In genomic region chr15:79038853-79039252, GRCm38 (mm10) we compare ENCODE assay signal across 8 mouse cellular contexts. TPM values are rescaled to one million over a fixed set of nuclear protein-coding genes. Genes with fewer than 3 reads are reported as not detected.
DNase-seq lines count a peak whose midpoint lies in the region; ATAC-seq and TF ChIP-seq lines count a peak whose summit lies in the region.

No protein-coding gene starts in this region.

- peak; percentile 87 for ATAC-seq in common myeloid progenitor, adult 5-6 weeks (replicated peaks; ENCODE audit: low read depth, poor library complexity, severe bottlenecking)
- peak; percentile 69 for ATAC-seq in kidney, embryonic 16.5 days (ENCODE audit: low FRiP score, low TSS enrichment)
- ATAC-seq in liver, postnatal 0 days, result peak; percentile 93

- no peak overlapping the region for H3K4me2 ChIP-seq in kidney, embryonic 16.5 days (replicated peaks; ENCODE audit: low read depth, low read length)
- no peak overlapping the region for H3K4me2 ChIP-seq in liver, postnatal 0 days (ENCODE audit: low read depth, low read length)

- H3K27ac ChIP-seq in heart, embryonic 10.5 days, result no peak overlapping the region
- H3K27ac ChIP-seq in kidney, embryonic 16.5 days (ENCODE audit: low read length), result no peak overlapping the region
- H3K27ac ChIP-seq in liver, postnatal 0 days (ENCODE audit: low read depth), result no peak overlapping the region

- DNase-seq in A20 (ENCODE audit: low read depth, low spot score) (peak; percentile 93), R1 (ENCODE audit: low read depth, low spot score) (peak; percentile 59)
- peak; percentile 94 for DNase-seq in heart, embryonic 10.5 days (ENCODE audit: low spot score)
- DNase-seq in liver, postnatal 0 days, result peak; percentile 94
- peak; percentile 63 for DNase-seq in ovary, postnatal 14 days (ENCODE audit: low spot score)
- peak; percentile 92 for DNase-seq in thymus, postnatal 25 days

- TF ChIP-seq CTCF in liver, postnatal 0 days (IDR thresholded peaks at IDR 0.05; ENCODE audit: low read depth), result peak; percentile 99

- 13% methylated on average over 7 of the region's 7 CpGs for WGBS in heart, embryonic 10.5 days
- WGBS in kidney, embryonic 16.5 days, result 11% methylated on average over 7 of the region's 7 CpGs
- WGBS in liver, postnatal 0 days (ENCODE audit: insufficient replicate concordance), result 14% methylated on average over 7 of the region's 7 CpGs

- no peak overlapping the region for H3K9ac ChIP-seq in kidney, embryonic 16.5 days (replicated peaks; ENCODE audit: low read length)
- H3K9ac ChIP-seq in liver, postnatal 0 days (replicated peaks), result no peak overlapping the region

- H3K36me3 ChIP-seq in heart, embryonic 10.5 days, result peaks cover 16% of the 10 kb centered on the region
- peaks cover 15% of the 10 kb centered on the region for H3K36me3 ChIP-seq in kidney, embryonic 16.5 days (ENCODE audit: insufficient read depth, low read length)
- H3K36me3 ChIP-seq in liver, postnatal 0 days (replicated peaks; ENCODE audit: insufficient read depth, low read length), result no peaks in the 10 kb centered on the region; the same call in 1 of the 2 replicates

- no peaks in the 10 kb centered on the region for H3K9me3 ChIP-seq in heart, embryonic 10.5 days
- no peaks in the 10 kb centered on the region for H3K9me3 ChIP-seq in kidney, embryonic 16.5 days (ENCODE audit: low read length)
- H3K9me3 ChIP-seq in liver, postnatal 0 days (ENCODE audit: low read length), result no peaks in the 10 kb centered on the region

- H3K4me3 ChIP-seq in heart, embryonic 10.5 days, result no peak overlapping the region
- no peak overlapping the region for H3K4me3 ChIP-seq in kidney, embryonic 16.5 days (ENCODE audit: low read length)
- H3K4me3 ChIP-seq in liver, postnatal 0 days (ENCODE audit: low read depth, low read length), result no peak overlapping the region

- H3K27me3 ChIP-seq in heart, embryonic 10.5 days (ENCODE audit: insufficient read depth, poor library complexity, severe bottlenecking), result peaks cover 68% of the 10 kb centered on the region
- peaks cover 27% of the 10 kb centered on the region for H3K27me3 ChIP-seq in kidney, embryonic 16.5 days (ENCODE audit: insufficient read depth, low read length)
- H3K27me3 ChIP-seq in liver, postnatal 0 days (ENCODE audit: insufficient read depth, low read length), result peaks cover 33% of the 10 kb centered on the region

- peaks cover 37% of the 10 kb centered on the region for H3K4me1 ChIP-seq in heart, embryonic 10.5 days
- H3K4me1 ChIP-seq in kidney, embryonic 16.5 days (ENCODE audit: insufficient read depth, low read length), result peaks cover 14% of the 10 kb centered on the region; the same call in 1 of the 2 replicates
- H3K4me1 ChIP-seq in liver, postnatal 0 days (ENCODE audit: insufficient read depth), result peaks cover 33% of the 10 kb centered on the region

- no peak for TF ChIP-seq EP300 in liver, postnatal 0 days (IDR thresholded peaks at IDR 0.05; ENCODE audit: low read depth)

RNA-seq across cellular contexts. Expression of gene Galr3, which starts 2.8 kb away (rescaled TPM):
- 1.4 and 3.5 TPM in 2 replicates for total RNA-seq in common myeloid progenitor, adult 5-6 weeks (2017)
- polyA plus RNA-seq in heart, embryonic 10.5 days (2016; fragmentation: Nextera tagmentation; extraction: Ambion mirVana), result 0.26 TPM in 1 of 2 replicates, not detected in the other
- polyA plus RNA-seq in kidney, embryonic 16.5 days (2015; fragmentation: Nextera tagmentation; extraction: Ambion mirVana), result not detected in 2 replicates
- 0.08 and 0.16 TPM in 2 replicates for polyA plus RNA-seq in liver, postnatal 0 days (2015; fragmentation: Nextera tagmentation; extraction: Ambion mirVana)

RNA-seq across cellular contexts. Expression of gene H1f0, which starts 10.6 kb away (rescaled TPM):
- total RNA-seq in common myeloid progenitor, adult 5-6 weeks (2017), result 53.4 and 60.7 TPM in 2 replicates
- polyA plus RNA-seq in heart, embryonic 10.5 days (2016; fragmentation: Nextera tagmentation; extraction: Ambion mirVana), result 195 and 250 TPM in 2 replicates
- 521 and 528 TPM in 2 replicates for polyA plus RNA-seq in kidney, embryonic 16.5 days (2015; fragmentation: Nextera tagmentation; extraction: Ambion mirVana)
- 125 and 140 TPM in 2 replicates for polyA plus RNA-seq in liver, postnatal 0 days (2015; fragmentation: Nextera tagmentation; extraction: Ambion mirVana)

RNA-seq across cellular contexts. Expression of gene Ankrd54, which starts 23.8 kb away (rescaled TPM):
- total RNA-seq in common myeloid progenitor, adult 5-6 weeks (2017), result 12.0 and 18.3 TPM in 2 replicates
- 34.8 and 48.7 TPM in 2 replicates for polyA plus RNA-seq in heart, embryonic 10.5 days (2016; fragmentation: Nextera tagmentation; extraction: Ambion mirVana)
- 51.7 and 52.5 TPM in 2 replicates for polyA plus RNA-seq in kidney, embryonic 16.5 days (2015; fragmentation: Nextera tagmentation; extraction: Ambion mirVana)
- polyA plus RNA-seq in liver, postnatal 0 days (2015; fragmentation: Nextera tagmentation; extraction: Ambion mirVana), result 21.3 and 22.5 TPM in 2 replicates

RNA-seq across cellular contexts. Expression of gene Eif3l, which starts 36.1 kb away (rescaled TPM):
- 227 and 237 TPM in 2 replicates for total RNA-seq in common myeloid progenitor, adult 5-6 weeks (2017)
- polyA plus RNA-seq in heart, embryonic 10.5 days (2016; fragmentation: Nextera tagmentation; extraction: Ambion mirVana), result 201 and 226 TPM in 2 replicates
- 254 and 260 TPM in 2 replicates for polyA plus RNA-seq in kidney, embryonic 16.5 days (2015; fragmentation: Nextera tagmentation; extraction: Ambion mirVana)
- 70.9 and 76.4 TPM in 2 replicates for polyA plus RNA-seq in liver, postnatal 0 days (2015; fragmentation: Nextera tagmentation; extraction: Ambion mirVana)
